Mouse (Mus musculus) forelimb bud, embryonic 11.5 days (tissue): Measurements from ENCODE around the gene Htr5b.

Experiments used
- DNase-seq: peaks from one replicate; pipeline ENCODE4 v3.0.0-alpha.2; 2012; ENCODE audit warnings: low read depth, low spot score

Htr5b gene

GRCm38 (mm10) chr1:121490241-121490640, 38.0 kb downstream of the Htr5b start:
- peak; percentile 32 for DNase-seq

GRCm38 (mm10) chr1:121486803-121487202, 41.5 kb downstream of the Htr5b start:
- no peak for DNase-seq

- DNase-seq, result no peak
These were observed 45.2 kb downstream of the Htr5b start for GRCm38 (mm10) chr1:121483091-121483490.

GRCm38 (mm10) chr1:121479403-121479802, 48.9 kb downstream of the Htr5b start:
- no peak for DNase-seq

- DNase-seq, result no peak
These were observed 49.8 kb downstream of the Htr5b start for GRCm38 (mm10) chr1:121478284-121478980.

- no peak for DNase-seq
These were observed 50.5 kb downstream of the Htr5b start for GRCm38 (mm10) chr1:121477716-121478115.

- DNase-seq, result no peak
These were observed 56.8 kb downstream of the Htr5b start for GRCm38 (mm10) chr1:121471503-121471902.

- DNase-seq, result no peak
These were observed 60.0 kb downstream of the Htr5b start for GRCm38 (mm10) chr1:121468271-121468670.

GRCm38 (mm10) chr1:121466276-121466675, 62.0 kb downstream of the Htr5b start:
- DNase-seq, result no peak

GRCm38 (mm10) chr1:121463806-121464205, 64.5 kb downstream of the Htr5b start:
- peak; percentile 28 for DNase-seq

- no peak for DNase-seq
These were observed 65.6 kb downstream of the Htr5b start for GRCm38 (mm10) chr1:121462643-121463042.

GRCm38 (mm10) chr1:121461895-121462294, 66.4 kb downstream of the Htr5b start:
- DNase-seq, result no peak

- DNase-seq, result no peak
These were observed 68.2 kb downstream of the Htr5b start for GRCm38 (mm10) chr1:121460077-121460476.
